Comparison of ENCODE assay signal across 1 mouse cellular context in the genomic region with DNA sequence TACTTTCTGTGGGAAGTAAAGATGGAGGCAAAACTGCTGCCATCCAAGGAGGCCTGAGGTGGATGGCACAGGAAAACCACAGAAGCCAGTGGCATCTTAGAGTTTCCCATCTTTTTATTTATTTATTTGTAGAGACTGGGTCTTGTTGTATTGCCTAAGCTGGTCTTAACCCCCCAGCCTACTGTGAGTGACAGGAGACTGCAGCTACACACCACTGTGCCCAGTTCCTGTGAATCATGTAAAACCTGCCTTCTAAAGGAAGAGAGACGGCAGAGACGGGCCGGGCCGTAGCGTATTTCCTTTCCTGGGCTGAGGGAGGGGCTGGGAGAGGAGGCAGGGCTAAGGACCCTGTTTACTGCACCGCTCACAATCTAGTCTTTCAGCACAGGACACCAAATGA.
TF ChIP-seq lines count a peak whose summit lies in the region.

No protein-coding gene starts in this region.

TF ChIP-seq in CH12.LX, 34 proteins besides CTCF, POLR2A, EP300 and RAD21:
- TF ChIP-seq BHLHE40 (IDR thresholded peaks at IDR 0.05; ENCODE audit: low read depth, low read length) (no peak), TBP (conservative IDR thresholded peaks at IDR 0.05; ENCODE audit: low read depth, low read length) (0 out of 2 replicates have a peak, but pooled peaks have one; percentile 18)
